In genomic region chr14:59478699-59479098, GRCm38 (mm10) we compare ENCODE assay signal across 8 mouse cellular contexts. TPM values are rescaled to one million over a fixed set of nuclear protein-coding genes. Genes with fewer than 3 reads are reported as not detected.
DNase-seq lines count a peak whose midpoint lies in the region; ATAC-seq lines count a peak whose summit lies in the region.

No protein-coding gene starts in this region.

- DNase-seq in cerebellum, adult 18-20 months = peak; percentile 3 to 25
- DNase-seq in cerebellum, adult 11-12 months = no peak
- DNase-seq in right cerebral cortex, postnatal 25 days = peak; percentile 6
- DNase-seq in right cerebral cortex, postnatal 10 days (ENCODE audit: low spot score in 2 of 2) = no peak
- DNase-seq in lung, postnatal 10 days = peak; percentile 19
- no peak for DNase-seq in c-Kit-positive CD71-positive TER-119-positive erythroid progenitor cells, embryonic 14.5 days (ENCODE audit: low spot score)

- no peak overlapping the region for H3K4me2 ChIP-seq in kidney, embryonic 14.5 days (replicated peaks; ENCODE audit: low read depth, low read length)
- H3K4me2 ChIP-seq in midbrain, embryonic 15.5 days = no peak overlapping the region

- no peaks in the 10 kb centered on the region for H3K36me3 ChIP-seq in kidney, embryonic 14.5 days (ENCODE audit: control insufficient read depth, insufficient read depth, low read length)
- no peaks in the 10 kb centered on the region for H3K36me3 ChIP-seq in midbrain, embryonic 15.5 days (replicated peaks)

- H3K27ac ChIP-seq in kidney, embryonic 14.5 days (ENCODE audit: low read depth, low read length) = 0 out of 2 replicates have a peak overlapping the region, but pooled peaks have one; percentile 4
- no peak overlapping the region for H3K27ac ChIP-seq in midbrain, embryonic 15.5 days

- H3K9ac ChIP-seq in kidney, embryonic 14.5 days (ENCODE audit: low read depth, low read length) = no peak overlapping the region
- no peak overlapping the region for H3K9ac ChIP-seq in midbrain, embryonic 15.5 days

- no peaks in the 10 kb centered on the region for H3K9me3 ChIP-seq in kidney, embryonic 14.5 days (ENCODE audit: control insufficient read depth, low read length)
- no peaks in the 10 kb centered on the region for H3K9me3 ChIP-seq in midbrain, embryonic 15.5 days

- ATAC-seq in kidney, embryonic 14.5 days (ENCODE audit: low FRiP score, low TSS enrichment) = peak; percentile 55; the same call in 1 of the 2 replicates
- ATAC-seq in midbrain, embryonic 15.5 days (replicated peaks) = no peak

- no peak overlapping the region for H3K4me3 ChIP-seq in kidney, embryonic 14.5 days (ENCODE audit: low read length)
- H3K4me3 ChIP-seq in midbrain, embryonic 15.5 days = no peak overlapping the region

- no peaks in the 10 kb centered on the region for H3K27me3 ChIP-seq in kidney, embryonic 14.5 days (ENCODE audit: control insufficient read depth, insufficient read depth, low read length)
- no peaks in the 10 kb centered on the region for H3K27me3 ChIP-seq in midbrain, embryonic 15.5 days (replicated peaks)

- H3K4me1 ChIP-seq in kidney, embryonic 14.5 days (ENCODE audit: control insufficient read depth, insufficient read depth, low read length) = peaks cover 5% of the 10 kb centered on the region; the same call in 1 of the 2 replicates
- no peaks in the 10 kb centered on the region for H3K4me1 ChIP-seq in midbrain, embryonic 15.5 days

- WGBS in kidney, embryonic 14.5 days = 33% methylated on average over 6 of the region's 6 CpGs
- 74% methylated on average over 6 of the region's 6 CpGs for WGBS in midbrain, embryonic 15.5 days

RNA-seq across cellular contexts. Expression of gene Cab39l, which starts 37.9 kb away (rescaled TPM):
- 35.4 and 42.6 TPM in 2 replicates for polyA plus RNA-seq in kidney, embryonic 14.5 days (2014; fragmentation: Nextera tagmentation; extraction: Ambion mirVana)
- 19.0 and 19.8 TPM in 2 replicates for polyA plus RNA-seq in midbrain, embryonic 15.5 days (2015; fragmentation: Nextera tagmentation; extraction: Ambion mirVana)

RNA-seq across cellular contexts. Expression of gene Setdb2, which starts 38.0 kb away (rescaled TPM):
- polyA plus RNA-seq in kidney, embryonic 14.5 days (2014; fragmentation: Nextera tagmentation; extraction: Ambion mirVana) = 7.7 and 13.5 TPM in 2 replicates
- 6.5 TPM in 2 replicates for polyA plus RNA-seq in midbrain, embryonic 15.5 days (2015; fragmentation: Nextera tagmentation; extraction: Ambion mirVana)

Comparison
In these comparisons a context has a peak if more than half of its experiments do, and no peak if none do; other contexts are left out.
1. DNase-seq: peak in cerebellum, adult 18-20 months (2 of 2), right cerebral cortex, postnatal 25 days (single experiment) and lung, postnatal 10 days (single experiment); none in cerebellum, adult 11-12 months (single experiment), right cerebral cortex, postnatal 10 days (0 of 2) and c-Kit-positive CD71-positive TER-119-positive erythroid progenitor cells, embryonic 14.5 days (single experiment).